23 mouse cellular contexts compared by ENCODE assay signal in genomic region chrX:159509042-159509441, GRCm38 (mm10). TPM values are rescaled to one million over a fixed set of nuclear protein-coding genes. Genes with fewer than 3 reads are reported as not detected.
DNase-seq lines count a peak whose midpoint lies in the region; ATAC-seq and TF ChIP-seq lines count a peak whose summit lies in the region.
"Had no signal": no experiment of that assay in that cellular context is flagged by ENCODE, and none has a peak within 500 bp of the region (broad histone marks: within the 10 kb centered on the region; RNA-seq: fewer than 3 reads in every experiment).

No protein-coding gene starts in this region.

- no peak for TF ChIP-seq POLR2A in MEL (IDR thresholded peaks at IDR 0.05; ENCODE audit: control insufficient read depth in 1 of 2, insufficient read depth in 1 of 2, low read depth in 1 of 2, low read length in 2 of 2, poor library complexity in 1 of 2)

- peaks cover 16% of the 10 kb centered on the region for H3K79me2 ChIP-seq in MEL (ENCODE audit: control insufficient read depth, insufficient read depth, low read length, poor library complexity)

- peak; percentile 27; the same call in 1 of the 2 replicates for ATAC-seq in liver, postnatal 0 days
- ATAC-seq in liver, embryonic 11.5 days (replicated peaks; ENCODE audit: low FRiP score): no peak
- peak; percentile 76 for ATAC-seq in granulocyte monocyte progenitor cell, adult 5-6 weeks (replicated peaks; ENCODE audit: poor library complexity, severe bottlenecking)
- peak; percentile 66 for ATAC-seq in megakaryocyte-erythroid progenitor cell, adult 5-6 weeks (replicated peaks; ENCODE audit: low FRiP score, low TSS enrichment, poor library complexity, severe bottlenecking)
- ATAC-seq: activated CD4-positive, CD25-positive, alpha-beta regulatory T cell, adult 4 months; forebrain, postnatal 0 days; hindbrain, postnatal 0 days; Patski had no signal

- no peak overlapping the region for H3K27ac ChIP-seq in liver, postnatal 0 days (ENCODE audit: low read depth)
- H3K27ac ChIP-seq in liver, embryonic 11.5 days (ENCODE audit: low read depth, low read length): no peak overlapping the region
- H3K27ac ChIP-seq in MEL (ENCODE audit: control insufficient read depth, low read depth, low read length): peak overlapping the region; percentile 99
- H3K27ac ChIP-seq in limb, embryonic 10.5 days: no peak overlapping the region
- H3K27ac ChIP-seq: embryonic facial prominence, embryonic 13.5 days; forebrain, embryonic 12.5 days; heart, embryonic 13.5 days; hindbrain, embryonic 13.5 days; hindbrain, postnatal 0 days had no signal

- no peak for DNase-seq in liver, postnatal 0 days
- no peak for DNase-seq in liver, embryonic 11.5 days (ENCODE audit: low spot score)
- peak; percentile 92 for DNase-seq in MEL (ENCODE audit: low read depth, low spot score)
- no peak for DNase-seq in adrenal gland, postnatal 14 days
- no peak for DNase-seq in limb, embryonic 10.5 days (ENCODE audit: low spot score)
- DNase-seq in cerebellum, postnatal 4 days (ENCODE audit: low spot score in 2 of 2): no peak
- DNase-seq: adrenal gland, postnatal 36 days; cerebellum, adult 11 months; cerebellum, adult 8-10 months; cerebellum, postnatal 14 days; forebrain, postnatal 0 days; gastrocnemius, postnatal 25 days; heart, adult 11 months; heart, postnatal 4 days had no signal

- no peak overlapping the region for H3K4me2 ChIP-seq in liver, postnatal 0 days (ENCODE audit: low read depth, low read length)
- no peak overlapping the region for H3K4me2 ChIP-seq in liver, embryonic 11.5 days
- H3K4me2 ChIP-seq: embryonic facial prominence, embryonic 13.5 days; forebrain, embryonic 12.5 days; heart, embryonic 13.5 days; hindbrain, embryonic 13.5 days had no signal

- TF ChIP-seq EP300 in liver, postnatal 0 days (IDR thresholded peaks at IDR 0.05; ENCODE audit: low read depth): no peak
- TF ChIP-seq EP300 in MEL (IDR thresholded peaks at IDR 0.05; ENCODE audit: low read depth in 1 of 2, low read length in 2 of 2): peak; percentile 96 to 98

- H3K4me1 ChIP-seq in liver, postnatal 0 days (ENCODE audit: insufficient read depth): no peaks in the 10 kb centered on the region
- H3K4me1 ChIP-seq in liver, embryonic 11.5 days (replicated peaks; ENCODE audit: control insufficient read depth, insufficient read depth, low read length): no peaks in the 10 kb centered on the region
- peaks cover 2 to 14% of the 10 kb centered on the region in 2 experiments; a peak in 3 of 4 replicates for H3K4me1 ChIP-seq in MEL (ENCODE audit: control insufficient read depth in 1 of 2, insufficient read depth in 2 of 2, low read length in 2 of 2)
- H3K4me1 ChIP-seq in limb, embryonic 10.5 days: no peaks in the 10 kb centered on the region
- H3K4me1 ChIP-seq: embryonic facial prominence, embryonic 13.5 days; forebrain, embryonic 12.5 days; heart, embryonic 13.5 days; hindbrain, embryonic 13.5 days had no signal

- no peaks in the 10 kb centered on the region for H3K27me3 ChIP-seq in liver, postnatal 0 days (ENCODE audit: insufficient read depth, low read length)
- H3K27me3 ChIP-seq in liver, embryonic 11.5 days (replicated peaks; ENCODE audit: control insufficient read depth, insufficient read depth, low read length): no peaks in the 10 kb centered on the region
- no peaks in the 10 kb centered on the region for H3K27me3 ChIP-seq in MEL (ENCODE audit: control insufficient read depth in 1 of 2, insufficient read depth in 2 of 2, low read length in 2 of 2)
- H3K27me3 ChIP-seq in limb, embryonic 10.5 days (ENCODE audit: low read depth, poor library complexity, severe bottlenecking): peaks cover 76% of the 10 kb centered on the region
- H3K27me3 ChIP-seq: forebrain, embryonic 12.5 days; heart, embryonic 13.5 days; Patski had no signal

- no peak overlapping the region for H3K4me3 ChIP-seq in liver, postnatal 0 days (ENCODE audit: low read depth, low read length)
- no peak overlapping the region for H3K4me3 ChIP-seq in liver, embryonic 11.5 days (ENCODE audit: low read depth, low read length)
- H3K4me3 ChIP-seq in MEL (ENCODE audit: control insufficient read depth in 1 of 2, insufficient read depth in 1 of 2, low read depth in 2 of 2, low read length in 2 of 2): peak overlapping the region; percentile 70 to 91
- H3K4me3 ChIP-seq in limb, embryonic 10.5 days: no peak overlapping the region
- H3K4me3 ChIP-seq: embryonic facial prominence, embryonic 13.5 days; forebrain, embryonic 12.5 days; heart, embryonic 13.5 days; hindbrain, embryonic 13.5 days had no signal

- H3K9me3 ChIP-seq in liver, postnatal 0 days (ENCODE audit: low read length): no peaks in the 10 kb centered on the region
- no peaks in the 10 kb centered on the region for H3K9me3 ChIP-seq in liver, embryonic 11.5 days (ENCODE audit: control insufficient read depth, low read length)
- no peaks in the 10 kb centered on the region for H3K9me3 ChIP-seq in MEL (replicated peaks; ENCODE audit: insufficient read depth, low read length)
- H3K9me3 ChIP-seq in limb, embryonic 10.5 days (replicated peaks): no peaks in the 10 kb centered on the region
- H3K9me3 ChIP-seq: embryonic facial prominence, embryonic 13.5 days; forebrain, embryonic 12.5 days; heart, embryonic 13.5 days; hindbrain, embryonic 13.5 days had no signal

- no peak overlapping the region for H3K9ac ChIP-seq in liver, postnatal 0 days (replicated peaks)
- no peak overlapping the region for H3K9ac ChIP-seq in liver, embryonic 11.5 days (ENCODE audit: low read depth, low read length)
- peak overlapping the region; percentile 98 for H3K9ac ChIP-seq in MEL (ENCODE audit: control insufficient read depth, low read depth, low read length, poor library complexity, severe bottlenecking)
- H3K9ac ChIP-seq: embryonic facial prominence, embryonic 13.5 days; forebrain, embryonic 12.5 days; forebrain, postnatal 0 days; heart, embryonic 13.5 days; hindbrain, embryonic 13.5 days had no signal

- WGBS in liver, postnatal 0 days (ENCODE audit: insufficient replicate concordance): 44% methylated on average over 4 of the region's 4 CpGs
- WGBS in liver, embryonic 11.5 days: 60% methylated on average over 4 of the region's 4 CpGs
- WGBS in limb, embryonic 10.5 days: 87% methylated on average over 4 of the region's 4 CpGs

- no peaks in the 10 kb centered on the region for H3K36me3 ChIP-seq in liver, postnatal 0 days (replicated peaks; ENCODE audit: insufficient read depth, low read length)
- H3K36me3 ChIP-seq in liver, embryonic 11.5 days (ENCODE audit: control insufficient read depth, insufficient read depth, low read length): no peaks in the 10 kb centered on the region
- H3K36me3 ChIP-seq in MEL (ENCODE audit: control insufficient read depth in 1 of 2, insufficient read depth in 2 of 2, low read length in 2 of 2): peaks cover 0 to 7% of the 10 kb centered on the region in 2 experiments; a peak in 2 of 4 replicates
- H3K36me3 ChIP-seq in limb, embryonic 10.5 days: no peaks in the 10 kb centered on the region
- H3K36me3 ChIP-seq: embryonic facial prominence, embryonic 13.5 days; forebrain, embryonic 12.5 days; heart, embryonic 13.5 days; hindbrain, embryonic 13.5 days had no signal

- no peak for TF ChIP-seq CTCF in liver, postnatal 0 days (IDR thresholded peaks at IDR 0.05; ENCODE audit: low read depth)
- no peak for TF ChIP-seq CTCF in MEL (IDR thresholded peaks at IDR 0.05 in 2 of 3, conservative IDR thresholded peaks at IDR 0.05 in 1 of 3; ENCODE audit: control insufficient read depth in 1 of 3, insufficient read depth in 1 of 3, low read depth in 2 of 3, low read length in 3 of 3, poor library complexity in 1 of 3, severe bottlenecking in 1 of 3)

- TF ChIP-seq RAD21 in MEL (IDR thresholded peaks at IDR 0.05; ENCODE audit: low read depth, low read length): no peak

TF ChIP-seq in MEL, 35 proteins besides CTCF, POLR2A, EP300 and RAD21 (continues in another document):
- TF ChIP-seq MAZ (IDR thresholded peaks at IDR 0.05; ENCODE audit: low read depth, low read length) (peak; percentile 50; the same call in 1 of the 2 replicates), POLR2AphosphoS2 (IDR thresholded peaks at IDR 0.05; ENCODE audit: low read length) (peak; percentile 70; the same call in 1 of the 2 replicates), BHLHE40 (IDR thresholded peaks at IDR 0.05; ENCODE audit: borderline replicate concordance, low read depth, low read length) (peak; percentile 71; the same call in 1 of the 2 replicates), POLR2AphosphoS5 (IDR thresholded peaks at IDR 0.05; ENCODE audit: borderline replicate concordance, low read depth, low read length) (no peak), USF2 (IDR thresholded peaks at IDR 0.05; ENCODE audit: borderline replicate concordance in 1 of 2, insufficient read depth in 1 of 2, low read depth in 1 of 2, low read length in 2 of 2) (no peak), MAFK (IDR thresholded peaks at IDR 0.05; ENCODE audit: borderline replicate concordance, low read depth, low read length) (no peak; the same call in 1 of the 2 replicates), HCFC1 (IDR thresholded peaks at IDR 0.05; ENCODE audit: low read depth, low read length) (peak; percentile 72), CHD1 (IDR thresholded peaks at IDR 0.05; ENCODE audit: low read depth, low read length) (peak; percentile 96), CHD2 (IDR thresholded peaks at IDR 0.05; ENCODE audit: low read length) (no peak), TCF12 (IDR thresholded peaks at IDR 0.05; ENCODE audit: low read depth, low read length) (peak; percentile 92), MXI1 (IDR thresholded peaks at IDR 0.05; ENCODE audit: low read depth, low read length) (peak; percentile 95), GATA1 (IDR thresholded peaks at IDR 0.05; ENCODE audit: low read depth, low read length) (peak; percentile 64), ZC3H11A (IDR thresholded peaks at IDR 0.05; ENCODE audit: low read depth, low read length) (no peak), NRF1 (IDR thresholded peaks at IDR 0.05; ENCODE audit: insufficient read depth, low read depth, low read length, poor library complexity, severe bottlenecking) (no peak), MAX (IDR thresholded peaks at IDR 0.05; ENCODE audit: low read length) (peak; percentile 87)

RNA-seq across cellular contexts. Expression of gene Bclaf3, which starts 17.4 kb away (rescaled TPM):
- polyA plus RNA-seq in liver, postnatal 0 days (2015; fragmentation: Nextera tagmentation; extraction: Ambion mirVana): 4.1 and 4.6 TPM in 2 replicates
- polyA plus RNA-seq in liver, embryonic 11.5 days (2014; fragmentation: Nextera tagmentation; extraction: Ambion mirVana): 14.3 and 15.9 TPM in 2 replicates
- total RNA-seq in MEL (2012; rRNA removed): 12.8 and 13.0 TPM in 2 replicates
- 10 to 100 TPM in 1 of 2 experiments, not detected in 1; 23.7 TPM for polyA plus RNA-seq in MEL (2012; ENCODE audit: insufficient read depth in 1 of 2, insufficient read length in 2 of 2, low read depth in 1 of 2, low replicate concordance in 2 of 2, missing spikeins in 1 of 2)
- 17.8 and 27.0 TPM in 2 replicates for total RNA-seq in granulocyte monocyte progenitor cell, adult 5-6 weeks (2014; fragmentation: Nextera tagmentation)
- 41.9 and 45.5 TPM in 2 replicates for total RNA-seq in granulocyte monocyte progenitor cell, adult 5-6 weeks (2017)
- total RNA-seq in megakaryocyte-erythroid progenitor cell, adult 5-6 weeks (2014; fragmentation: Nextera tagmentation): 30.2 and 44.1 TPM in 2 replicates
- total RNA-seq in megakaryocyte-erythroid progenitor cell, adult 5-6 weeks (2017): 59.3 and 60.9 TPM in 2 replicates
- 9.1 and 13.5 TPM in 2 replicates for total RNA-seq in adrenal gland, postnatal 14 days (2021)
- 16.6 and 20.8 TPM in 2 replicates for polyA plus RNA-seq in limb, embryonic 10.5 days (2016; fragmentation: Nextera tagmentation; extraction: Ambion mirVana)

Comparison
In these comparisons a context has a peak if more than half of its experiments do, and no peak if none do; other contexts are left out.
1. H3K4me3 ChIP-seq: peak in MEL (2 of 2); none in liver, postnatal 0 days (single experiment), liver, embryonic 11.5 days (single experiment) and limb, embryonic 10.5 days (single experiment).